Mouse (Mus musculus) CH12.LX (cell line): ENCODE measurements around the gene Cs. TPM values are rescaled to one million over a fixed set of nuclear protein-coding genes. Genes with fewer than 3 reads are reported as not detected.
A peak's percentile ranks its signal among the peaks of the same experiment; 100 is the strongest.

Source experiments
- DNase-seq: peaks from one replicate; pipeline ENCODE4 v3.0.0-alpha.2; 2013; ENCODE audit errors: extremely low read depth
- H3K27ac ChIP-seq: 2 replicates; pipeline ENCODE4 v1.5.1; 2012; ENCODE audit warnings: low read depth, mild to moderate bottlenecking, control low read depth, moderate library complexity; ENCODE audit not compliant: insufficient read depth
- H3K27me3 ChIP-seq: replicated peaks from 2 replicates; pipeline ENCODE3; 2012; ENCODE audit warnings: inconsistent platforms
- H3K36me3 ChIP-seq, 2 experiments: replicated peaks in 1 of 2; 2 replicates each; pipeline versions ENCODE3 to v1.6.1; 2012; ENCODE audit warnings: inconsistent platforms in 1 of 2, low read length in 1 of 2, mild to moderate bottlenecking in 1 of 2, mixed read lengths in 1 of 2, moderate library complexity in 1 of 2; ENCODE audit not compliant: control insufficient read depth in 1 of 2, insufficient read depth in 1 of 2
- H3K4me1 ChIP-seq, 2 experiments: 2 replicates each; pipeline ENCODE4 v1.6.1; 2012; ENCODE audit warnings: inconsistent platforms in 1 of 2, moderate library complexity in 1 of 2; ENCODE audit not compliant: insufficient read depth in 2 of 2, control insufficient read depth in 1 of 2
- H3K4me2 ChIP-seq: 2 replicates; pipeline ENCODE4 v1.6.1; 2012; ENCODE audit warnings: low read depth, mild to moderate bottlenecking, control low read depth; ENCODE audit not compliant: poor library complexity, insufficient read depth, severe bottlenecking
- H3K4me3 ChIP-seq, 3 experiments: fragments of 150-350 bp in 1 of 3; sonication (generic) in 1 of 3; replicated peaks in 1 of 3; 2 replicates each; pipeline versions ENCODE3 to v1.5.1; 2011 to 2012; ENCODE audit warnings: low read depth in 2 of 3, low read length in 2 of 3, mild to moderate bottlenecking in 2 of 3, moderate library complexity in 2 of 3, control low read depth in 1 of 3, improper control_type of control experiment in 1 of 3, inconsistent platforms in 1 of 3, mixed read lengths in 1 of 3; ENCODE audit not compliant: poor library complexity in 1 of 3
- H3K79me2 ChIP-seq: replicated peaks from 2 replicates; pipeline ENCODE4 v1.6.1; 2012; ENCODE audit warnings: mild to moderate bottlenecking, moderate library complexity; ENCODE audit not compliant: control insufficient read depth, poor library complexity, insufficient read depth, severe bottlenecking; ENCODE audit errors: extremely low read depth
- H3K9ac ChIP-seq: 2 replicates; pipeline ENCODE4 v1.6.1; 2012; ENCODE audit warnings: low read depth, mild to moderate bottlenecking, control low read depth, moderate library complexity; ENCODE audit not compliant: insufficient read depth
- H3K9me3 ChIP-seq: replicated peaks from 2 replicates; pipeline ENCODE3; 2012; ENCODE audit warnings: low read length, inconsistent platforms, mixed read lengths
- CHD1 ChIP-seq: IDR thresholded peaks from 2 replicates; pipeline ENCODE4 v1.6.1; 2012; ENCODE audit warnings: low read depth, low read length, improper control_type of control experiment, inconsistent platforms
- CHD2 ChIP-seq: IDR thresholded peaks from 2 replicates; pipeline ENCODE4 v1.6.1; 2011; ENCODE audit warnings: low read length, improper control_type of control experiment
- E2F4 ChIP-seq: IDR thresholded peaks from 2 replicates; pipeline ENCODE4 v1.6.1; 2011; ENCODE audit warnings: low read depth, low read length, improper control_type of control experiment; ENCODE audit not compliant: insufficient replicate concordance
- ELF1 ChIP-seq: IDR thresholded peaks from 2 replicates; pipeline ENCODE4 v1.6.1; 2014; ENCODE audit warnings: low read depth, mild to moderate bottlenecking, inconsistent platforms, low read length, improper control_type of control experiment
- GABPA ChIP-seq: IDR thresholded peaks from 2 replicates; pipeline ENCODE4 v1.6.1; 2012; ENCODE audit warnings: low read depth, low read length, improper control_type of control experiment, inconsistent platforms; ENCODE audit not compliant: insufficient replicate concordance
- HCFC1 ChIP-seq: IDR thresholded peaks from 2 replicates; pipeline ENCODE4 v1.6.1; 2012; ENCODE audit warnings: low read depth, mild to moderate bottlenecking, inconsistent platforms, low read length, improper control_type of control experiment
- IRF4 ChIP-seq: IDR thresholded peaks from 2 replicates; pipeline ENCODE4 v1.6.1; 2014; ENCODE audit warnings: low read depth, mild to moderate bottlenecking, inconsistent platforms, low read length, improper control_type of control experiment
- JUN ChIP-seq: IDR thresholded peaks from 2 replicates; pipeline ENCODE4 v1.6.1; 2011; ENCODE audit warnings: low read depth, mild to moderate bottlenecking, low read length, improper control_type of control experiment, moderate library complexity; ENCODE audit not compliant: insufficient read depth
- JUND ChIP-seq: conservative IDR thresholded peaks from 2 replicates; pipeline ENCODE4 v1.6.1; 2011; ENCODE audit warnings: low read depth, low read length, improper control_type of control experiment
- MAX ChIP-seq: IDR thresholded peaks from 2 replicates; pipeline ENCODE4 v1.6.1; 2011; ENCODE audit warnings: low read length, improper control_type of control experiment
- MAZ ChIP-seq: IDR thresholded peaks from 2 replicates; pipeline ENCODE4 v1.6.1; 2012; ENCODE audit warnings: low read depth, mild to moderate bottlenecking, inconsistent platforms, low read length, improper control_type of control experiment, moderate library complexity
- NELFE ChIP-seq: IDR thresholded peaks from 2 replicates; pipeline ENCODE4 v1.6.1; 2011; ENCODE audit warnings: low read depth, low read length, improper control_type of control experiment
- PAX5 ChIP-seq: IDR thresholded peaks from 2 replicates; pipeline ENCODE4 v1.6.1; 2012; ENCODE audit warnings: low read length, inconsistent platforms, mixed read lengths
- POLR2AphosphoS2 ChIP-seq: IDR thresholded peaks from 2 replicates; pipeline ENCODE4 v1.6.1; 2011; ENCODE audit warnings: low read depth, low read length, improper control_type of control experiment
- RAD21 ChIP-seq: IDR thresholded peaks from 2 replicates; pipeline ENCODE4 v1.6.1; 2011; ENCODE audit warnings: low read depth, mild to moderate bottlenecking, low read length, improper control_type of control experiment, moderate library complexity
- RCOR1 ChIP-seq: conservative IDR thresholded peaks from 2 replicates; pipeline ENCODE4 v1.6.1; 2012; ENCODE audit warnings: low read depth, mild to moderate bottlenecking, inconsistent platforms, low read length, improper control_type of control experiment
- TCF12 ChIP-seq: IDR thresholded peaks from 2 replicates; pipeline ENCODE4 v1.6.1; 2014; ENCODE audit warnings: low read depth, mild to moderate bottlenecking, inconsistent platforms, low read length, improper control_type of control experiment
- USF1 ChIP-seq: IDR thresholded peaks from 2 replicates; pipeline ENCODE4 v1.6.1; 2014; ENCODE audit warnings: low read depth, mild to moderate bottlenecking, inconsistent platforms, low read length, improper control_type of control experiment
- ZC3H11A ChIP-seq: IDR thresholded peaks from 2 replicates; pipeline ENCODE4 v1.6.1; 2012; ENCODE audit warnings: low read depth, mild to moderate bottlenecking, inconsistent platforms, low read length, improper control_type of control experiment
- ZKSCAN1 ChIP-seq: IDR thresholded peaks from 2 replicates; pipeline ENCODE4 v1.6.1; 2012; ENCODE audit warnings: low read depth, inconsistent platforms, low read length, improper control_type of control experiment, borderline replicate concordance
- ZMIZ1 ChIP-seq: IDR thresholded peaks from 2 replicates; pipeline ENCODE4 v1.6.1; 2012; ENCODE audit warnings: low read depth, mild to moderate bottlenecking, inconsistent platforms, low read length, improper control_type of control experiment
- ZNF384 ChIP-seq: IDR thresholded peaks from 2 replicates; pipeline ENCODE4 v1.6.1; 2012; ENCODE audit warnings: low read depth, low read length, improper control_type of control experiment, inconsistent platforms
- dilution Hi-C: fragments of 300-500 bp; cut with MboI; formaldehyde crosslinking; loops from 2 replicates; pipeline ENCODE4 v1.14.3; 2020; ENCODE audit warnings: low sequenced_read_pairs; ENCODE audit not compliant: extremely low pct_unique_long_range_greater_than_20kb, extremely low pct_ligation_motif_present
- in situ Hi-C: fragments of 300-500 bp; cut with MboI; formaldehyde crosslinking; loops from 3 replicates; pipeline ENCODE4 v1.14.3; 2019; ENCODE audit warnings: low sequenced_read_pairs, low pct_ligation_motif_present, low pct_unique_long_range_greater_than_20kb, mixed read lengths
- polyA plus RNA-seq: library from polyadenylated mRNA; unstranded; fragments of >175 nt; gene quantifications from 2 replicates; pipeline ENCODE4 v1.2.1, GENCODE M21; 2012; ENCODE audit warnings: low read depth; ENCODE audit not compliant: insufficient read length
- total RNA-seq, 2 experiments: library from RNA; depleted of rRNA; stranded (reverse); fragments of 300-350 nt in 1 of 2; fragments of >200 nt in 1 of 2; gene quantifications; 2 replicates each; pipeline ENCODE4 v1.2.3; 2012 to 2014

The Cs gene
- total and polyA plus RNA-seq, 3 experiments: 131 to 240 (median 145) TPM

GRCm38 (mm10) chr10:128302357-128302756 is 35.2 kb upstream of the Cs start:
- dilution Hi-C loops (no loop called here), in situ Hi-C loops (no loop called here)
- peak overlapping the region; percentile 97 for H3K4me2 ChIP-seq
- H3K79me2 ChIP-seq: no peaks in the 10 kb centered on the region; the same call in 1 of the 2 replicates
- DNase-seq: no peak
- peak overlapping the region; percentile 58; the same call in 1 of the 2 replicates for H3K27ac ChIP-seq
- H3K9ac ChIP-seq: peak overlapping the region; percentile 98
- H3K9me3 ChIP-seq: no peaks in the 10 kb centered on the region
- peaks cover 17 to 49% of the 10 kb centered on the region in 2 experiments for H3K4me1 ChIP-seq
- H3K4me3 ChIP-seq: peak overlapping the region; percentile 70 to 95 (median 80)
- H3K36me3 ChIP-seq: peaks cover 3 to 13% of the 10 kb centered on the region in 2 experiments
- H3K27me3 ChIP-seq: no peaks in the 10 kb centered on the region
- TF ChIP-seq E2F4: no peak
- no peak for TF ChIP-seq USF1
- TF ChIP-seq ZC3H11A: no peak
- no peak for TF ChIP-seq GABPA
- TF ChIP-seq CHD2: no peak
- TF ChIP-seq PAX5: no peak
- no peak for TF ChIP-seq MAZ
- TF ChIP-seq TCF12: no peak
- TF ChIP-seq CHD1: no peak
- TF ChIP-seq HCFC1: no peak
- TF ChIP-seq ZNF384: no peak
- no peak for TF ChIP-seq IRF4
- TF ChIP-seq ELF1: no peak
- no peak for TF ChIP-seq MAX
- TF ChIP-seq NELFE: no peak
- no peak for TF ChIP-seq JUND
- no peak for TF ChIP-seq RAD21
- TF ChIP-seq ZMIZ1: no peak
- TF ChIP-seq POLR2AphosphoS2: no peak; the same call in 1 of the 2 replicates

GRCm38 (mm10) chr10:128302785-128303125 is 34.8 kb upstream of the Cs start:
- no peak for TF ChIP-seq POLR2AphosphoS2
- no peak for TF ChIP-seq ZKSCAN1
- peak; percentile 81 for TF ChIP-seq RCOR1
- 0 out of 2 replicates have a peak, but pooled peaks have one; percentile 18 for TF ChIP-seq JUN
- peak overlapping the region; percentile 98 for H3K9ac ChIP-seq
- in situ Hi-C loops (no loop called here), dilution Hi-C loops (no loop called here)
- peaks cover 15 to 45% of the 10 kb centered on the region in 2 experiments for H3K4me1 ChIP-seq
- H3K4me2 ChIP-seq: peak overlapping the region; percentile 97
- no peaks in the 10 kb centered on the region; the same call in 1 of the 2 replicates for H3K79me2 ChIP-seq
- no peak for DNase-seq
- no peaks in the 10 kb centered on the region for H3K27me3 ChIP-seq
- H3K4me3 ChIP-seq: peak overlapping the region; percentile 70 to 95 (median 80)
- peak overlapping the region; percentile 58 for H3K27ac ChIP-seq
- H3K36me3 ChIP-seq: peaks cover 3 to 14% of the 10 kb centered on the region in 2 experiments
- H3K9me3 ChIP-seq: no peaks in the 10 kb centered on the region
